Mouse (Mus musculus) layer of hippocampus, adult 18-20 months (tissue): ENCODE data around the gene Prr5l. TPM values are rescaled to one million over a fixed set of nuclear protein-coding genes. Genes with fewer than 3 reads are reported as not detected.
"Not testable (repeated sequence)": the region's sequence is repeated elsewhere in the genome, so short reads cannot be mapped to it uniquely, and the experiment has no call there.

Experiments used
- DNase-seq, 2 experiments: peaks; one replicate each; pipeline ENCODE4 v3.0.0; 2022; ENCODE audit warnings: low spot score in 2 of 2
- total RNA-seq, 2 experiments: library from RNA; stranded (reverse); gene quantifications; 2 replicates each; pipeline ENCODE4 v1.2.3; 2021

Prr5l gene
- total RNA-seq, 2 experiments from 2014 or later = 8.3 to 9.8 TPM

GRCm38 (mm10) chr2:101781357-101781777, 101.5 kb downstream of the Prr5l start:
- DNase-seq = no peak

- no peak for DNase-seq
These were observed 104.7 kb downstream of the Prr5l start for GRCm38 (mm10) chr2:101778080-101778479.

DNA sequence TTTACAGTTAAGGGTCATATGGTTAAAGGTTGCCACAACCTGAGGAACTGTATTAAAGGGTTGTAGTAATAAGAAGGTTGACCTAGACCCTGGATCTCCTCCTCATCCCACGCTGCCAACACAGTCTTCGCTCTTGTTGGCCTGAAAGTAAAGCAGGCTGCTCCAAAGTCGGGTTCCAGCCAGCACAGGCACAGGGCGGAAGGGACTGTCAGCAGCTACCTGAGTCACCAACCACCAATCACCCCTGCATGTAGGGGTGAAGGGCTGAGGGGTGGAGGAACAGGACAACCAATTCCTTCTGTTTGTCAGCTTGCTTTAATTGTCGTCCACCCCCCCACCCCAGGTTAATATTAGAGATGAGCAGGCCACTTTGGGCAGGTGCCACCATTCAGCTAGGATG, 119.3 kb downstream of the Prr5l start:
- DNase-seq = no peak

GRCm38 (mm10) chr2:101762955-101763386, 119.9 kb downstream of the Prr5l start:
- DNase-seq = no peak

DNA sequence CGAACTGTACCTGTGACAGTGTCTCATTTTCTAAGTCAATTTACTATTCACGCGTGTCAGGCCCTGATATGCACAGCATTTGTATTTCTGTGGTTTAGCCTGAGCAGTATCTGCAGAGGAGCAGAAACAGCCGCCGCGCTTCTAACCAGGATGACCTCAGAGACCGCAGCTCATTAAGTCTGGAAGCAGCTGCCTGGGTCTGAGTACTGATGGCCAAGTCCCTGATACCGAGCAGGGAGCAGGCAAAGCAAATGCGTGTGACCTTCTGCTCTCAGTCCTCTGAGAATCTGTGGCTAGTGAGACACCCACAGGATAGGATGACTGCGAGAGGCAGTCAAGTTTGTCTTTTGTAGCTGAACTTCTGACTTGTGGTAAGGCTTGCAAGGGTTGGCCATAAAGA, 120.4 kb downstream of the Prr5l start:
- no peak for DNase-seq

GRCm38 (mm10) chr2:101761898-101762297, 120.9 kb downstream of the Prr5l start:
- no peak for DNase-seq

DNA sequence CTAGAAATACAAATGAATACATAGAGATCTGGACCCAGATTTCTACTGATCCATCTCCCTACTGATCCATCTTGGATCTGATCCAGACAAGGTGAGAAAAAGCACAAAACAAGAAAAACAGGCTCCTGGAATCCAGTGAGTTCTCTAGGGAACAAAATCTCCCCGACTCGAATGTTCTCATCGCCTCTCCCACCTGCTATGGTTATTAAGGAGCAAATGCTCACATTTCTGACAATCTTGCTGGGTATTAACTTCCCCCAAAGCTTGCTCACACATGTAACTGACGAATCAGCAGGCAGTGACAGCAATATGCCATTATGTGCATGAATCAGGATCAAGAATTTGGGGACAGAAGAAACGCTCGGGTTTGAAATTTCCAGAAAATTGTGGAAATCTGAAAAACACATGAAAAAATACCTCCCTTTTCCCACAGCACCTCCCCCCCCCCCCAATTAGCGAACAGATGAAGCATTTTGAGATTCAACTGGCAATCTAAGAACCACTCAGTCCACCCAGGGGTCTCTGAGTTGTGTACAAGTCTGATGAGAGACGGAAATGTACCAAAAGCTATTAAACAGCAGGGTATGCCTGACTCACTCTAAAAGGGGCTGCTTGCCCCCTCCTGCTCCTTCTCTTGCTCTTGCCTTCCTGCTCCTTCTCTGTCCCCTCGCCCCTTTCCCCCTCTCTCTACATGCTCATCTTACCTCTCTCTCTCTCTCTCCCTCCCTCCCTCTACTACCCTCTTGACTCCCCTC, 123.1 kb downstream of the Prr5l start:
- peak in 1 of 2 experiments; percentile 45 for DNase-seq

GRCm38 (mm10) chr2:101757806-101758205, 125.0 kb downstream of the Prr5l start:
- DNase-seq = no peak

DNA sequence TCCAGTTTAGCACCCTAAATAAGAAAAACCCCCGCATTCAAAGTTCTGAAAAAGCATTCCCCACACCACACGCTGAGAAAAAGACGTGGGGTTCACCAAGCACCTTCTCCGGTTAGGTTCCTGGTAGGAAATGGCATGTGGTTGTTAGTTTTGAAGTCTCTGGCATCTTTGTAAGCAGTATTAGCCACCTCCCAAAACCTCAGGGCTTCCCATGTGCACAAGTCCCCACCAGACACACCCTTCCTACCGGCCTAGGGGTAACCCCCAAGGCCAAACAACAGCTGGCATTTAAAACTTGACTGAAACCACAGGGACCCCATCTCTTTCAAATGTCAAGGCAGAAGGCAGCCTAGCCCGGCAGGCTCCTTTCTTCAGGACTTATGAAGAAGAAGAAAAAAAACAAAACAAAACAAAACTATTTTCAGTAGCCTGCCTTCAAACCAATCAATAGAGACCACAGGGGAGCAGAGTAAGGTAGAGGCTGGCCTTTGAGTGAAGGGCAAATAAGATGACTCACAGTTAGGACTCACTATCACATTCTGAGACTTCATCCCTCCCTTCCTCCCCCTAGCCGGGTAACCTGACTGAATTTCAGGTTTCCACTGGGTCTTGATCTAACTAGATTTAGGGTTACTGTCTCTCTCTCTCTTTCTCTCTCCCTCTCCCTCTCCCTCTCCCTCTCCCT, 126.6 kb downstream of the Prr5l start:
- no peak for DNase-seq

GRCm38 (mm10) chr2:101754939-101755555, 127.8 kb downstream of the Prr5l start:
- no peak for DNase-seq

- no peak for DNase-seq
These were observed 128.4 kb downstream of the Prr5l start for GRCm38 (mm10) chr2:101754428-101754827.

DNA sequence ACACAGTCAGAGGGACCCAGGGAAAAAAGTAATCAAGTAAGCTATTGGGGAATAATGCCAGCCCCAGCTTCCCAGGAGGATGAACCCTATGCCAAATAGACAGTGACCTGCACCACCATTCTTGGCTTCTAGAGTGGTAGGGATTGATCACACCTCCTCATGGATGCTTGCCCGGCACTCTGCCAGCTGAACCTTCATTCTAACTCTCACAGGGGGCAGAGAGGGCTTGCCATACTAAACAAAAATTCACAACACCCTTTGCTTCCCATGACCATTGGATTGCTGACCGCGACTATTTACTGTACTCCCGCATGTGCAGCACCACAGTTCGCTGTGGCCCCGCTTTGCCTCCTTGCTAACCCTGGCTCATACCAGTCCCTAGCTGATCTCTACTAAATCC, 129.8 kb downstream of the Prr5l start:
- no peak for DNase-seq

DNA sequence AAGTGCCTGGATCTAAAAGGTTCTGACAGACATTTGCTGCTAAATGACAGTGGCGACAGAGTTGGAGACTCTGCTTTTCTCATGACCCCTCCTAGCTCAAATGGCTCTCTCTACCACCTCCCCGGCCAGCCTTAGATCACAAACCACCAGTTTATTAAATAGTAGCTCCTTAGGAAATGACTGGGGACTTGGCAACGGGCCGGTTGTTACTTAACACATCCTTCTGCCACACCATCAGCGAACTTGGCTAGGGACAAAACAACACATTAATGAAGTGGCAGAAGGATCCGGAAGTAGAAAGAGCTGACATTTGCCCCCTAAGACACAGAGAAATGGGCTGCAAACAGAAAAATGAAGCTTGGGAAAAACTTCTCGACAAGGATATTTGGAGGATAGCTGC, 130.4 kb downstream of the Prr5l start:
- no peak for DNase-seq

DNA sequence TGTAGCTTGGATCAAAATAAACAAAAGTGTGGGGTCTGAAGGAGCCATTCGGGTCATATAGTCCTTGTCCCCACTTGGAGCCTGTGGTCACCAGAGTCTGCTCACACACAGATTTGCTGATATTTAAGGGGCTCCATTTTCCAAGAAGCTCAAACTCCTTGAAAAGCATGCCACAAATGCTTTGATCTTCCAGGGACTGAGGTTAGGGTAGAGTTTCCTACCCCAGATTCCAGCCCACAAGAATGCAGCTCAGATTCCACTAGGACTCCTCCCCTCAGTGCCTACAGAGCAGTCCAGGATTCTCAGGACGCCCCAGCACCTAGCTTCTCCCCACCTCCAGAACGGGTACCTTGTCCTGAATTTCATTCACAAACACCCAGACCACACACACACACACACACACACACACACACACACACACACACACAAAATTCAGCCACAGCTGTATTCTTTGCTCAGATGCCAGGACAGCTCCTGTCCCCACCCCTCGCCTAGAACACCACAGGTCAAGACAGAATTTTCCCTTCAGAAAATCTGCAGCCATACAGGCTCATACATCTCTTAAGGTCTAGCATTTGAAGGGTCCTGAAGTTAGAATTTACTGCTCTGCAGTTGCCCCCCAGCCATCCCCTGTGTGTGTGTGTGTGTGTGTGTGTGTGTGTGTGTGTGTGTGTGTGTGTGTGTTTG, 131.4 kb downstream of the Prr5l start:
- DNase-seq = no peak

DNA sequence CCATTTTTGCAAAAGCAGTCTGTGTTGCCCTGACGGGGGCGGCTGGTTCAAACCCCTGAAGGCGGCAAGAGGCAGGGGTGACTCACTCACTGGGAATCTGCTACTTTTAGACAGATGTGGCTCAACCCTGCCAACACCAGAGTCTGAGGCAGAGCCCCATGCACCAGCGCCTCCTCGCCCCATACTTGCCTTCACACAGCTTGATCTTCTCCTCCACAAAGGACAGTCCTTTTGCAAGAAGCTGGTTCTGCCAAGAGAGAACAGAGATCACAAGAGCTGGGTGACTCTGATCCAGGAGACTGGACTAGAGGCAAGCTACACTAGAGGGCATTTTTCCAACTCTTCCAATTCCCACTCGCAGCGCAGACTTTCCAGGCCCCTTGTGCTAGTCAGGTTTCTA, 136.3 kb downstream of the Prr5l start:
- no peak for DNase-seq

DNA sequence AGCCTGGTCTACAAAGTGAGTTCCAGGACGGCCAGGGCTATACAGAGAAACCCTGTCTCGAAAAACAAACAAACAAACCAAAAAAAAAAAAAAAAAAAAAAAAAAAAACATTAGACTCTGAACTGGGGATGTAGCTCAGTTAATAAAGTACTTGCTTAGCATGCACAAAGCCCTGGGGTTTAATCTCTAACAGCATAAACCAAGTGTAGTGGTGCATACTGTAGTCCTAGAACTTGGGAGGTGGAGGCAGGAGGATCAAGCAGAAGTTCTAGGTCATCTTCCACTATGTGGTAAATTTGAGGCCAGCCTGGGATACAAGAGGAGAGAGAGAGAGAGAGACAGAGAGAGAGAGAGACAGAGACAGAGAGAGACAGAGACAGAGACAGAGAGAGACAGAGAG, 137.2 kb downstream of the Prr5l start:
- not testable (repeated sequence) for DNase-seq

DNA sequence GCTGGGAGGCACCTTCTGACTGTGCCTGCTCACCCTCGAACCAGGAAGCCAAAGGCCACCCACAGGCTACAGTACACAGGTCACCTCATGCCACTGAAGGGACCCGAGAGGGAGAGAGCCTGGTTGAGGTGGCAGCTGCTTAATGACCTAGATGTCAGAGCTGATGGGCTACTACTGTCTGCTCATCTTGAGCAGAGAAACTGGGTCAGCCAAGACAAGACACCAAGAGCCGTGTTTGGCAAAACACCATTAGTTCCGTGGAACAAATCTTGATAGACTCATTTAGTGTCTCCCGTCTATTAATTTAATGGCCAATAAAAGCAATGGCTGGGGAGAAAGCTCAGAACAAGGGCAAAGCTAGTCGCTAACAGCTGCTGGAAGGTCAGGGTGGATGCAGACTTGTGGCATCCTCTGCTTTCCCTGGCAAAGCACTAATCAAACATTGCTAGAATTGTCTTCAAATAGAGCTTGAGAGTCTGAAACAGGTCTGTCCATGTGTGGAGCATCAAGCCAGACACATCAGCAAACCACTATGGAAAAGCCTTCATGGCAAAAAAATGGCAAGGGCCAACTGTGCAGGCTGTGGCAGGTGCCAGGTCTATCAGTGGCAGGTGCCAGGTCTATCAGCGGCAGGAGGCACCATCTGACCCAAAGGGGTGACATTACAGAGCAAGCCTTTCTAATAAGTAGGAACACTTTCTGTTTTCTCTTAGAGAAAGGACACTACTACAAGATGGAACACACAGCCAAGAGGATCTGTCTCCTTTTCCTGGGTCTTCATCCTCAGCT, 140.6 kb downstream of the Prr5l start:
- DNase-seq = no peak

DNA sequence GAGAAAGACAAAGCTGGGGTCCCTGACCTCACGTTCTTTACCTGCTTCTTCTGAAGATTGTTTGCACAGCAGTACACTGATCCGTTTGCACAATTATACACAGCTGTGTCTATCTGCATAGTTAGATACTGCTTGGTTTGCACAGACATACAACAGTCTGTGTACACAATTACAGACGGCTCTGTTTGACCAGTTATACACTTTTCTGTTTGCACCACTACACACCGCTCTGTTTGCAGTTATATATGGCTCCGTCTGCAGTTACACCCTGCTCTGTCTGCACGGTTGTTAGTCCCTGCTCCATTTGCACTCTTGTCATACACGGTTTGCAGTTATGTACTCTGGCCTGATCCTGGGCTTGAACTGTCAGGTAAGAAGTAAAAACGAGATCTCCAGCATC, 141.2 kb downstream of the Prr5l start:
- no peak for DNase-seq

DNA sequence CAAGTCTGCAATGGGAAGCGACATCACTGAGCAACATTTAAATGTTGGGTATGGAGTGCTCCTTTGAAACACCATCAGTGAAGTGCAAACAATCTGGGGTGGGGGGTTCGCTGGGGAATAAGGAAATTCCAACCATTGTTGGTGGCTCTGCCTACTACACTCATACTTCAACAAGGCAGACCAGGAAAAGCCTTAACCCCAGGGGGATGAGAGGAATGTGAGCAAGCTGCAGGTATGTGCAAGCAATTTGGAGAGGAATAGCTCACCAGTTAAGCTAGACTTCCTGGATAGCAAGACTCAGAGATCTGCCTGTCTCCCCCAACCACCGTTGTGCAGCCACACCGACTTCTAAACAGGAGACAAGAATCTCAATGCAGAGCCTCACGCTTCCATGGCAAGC, 142.9 kb downstream of the Prr5l start:
- no peak for DNase-seq

DNA sequence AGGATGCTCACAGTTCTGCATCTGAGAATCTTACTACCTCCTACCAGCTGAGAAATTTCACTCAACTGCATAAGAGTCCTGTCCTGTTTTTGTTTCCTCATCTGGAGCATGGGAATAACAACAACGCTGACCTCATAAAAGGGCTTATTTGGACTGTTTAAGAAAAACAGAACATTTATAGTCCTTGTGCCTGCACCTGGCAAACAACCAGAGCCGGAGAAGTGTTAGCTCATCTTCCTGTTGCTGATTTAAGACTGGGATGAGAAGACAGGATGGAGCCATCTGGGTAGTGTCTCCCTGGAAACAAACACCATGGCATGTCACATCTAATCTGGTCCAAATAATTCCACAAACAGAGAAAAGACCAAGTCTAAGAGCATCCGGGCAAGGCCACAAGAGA, 149.3 kb downstream of the Prr5l start:
- DNase-seq = peak; percentile 19 to 21

GRCm38 (mm10) chr2:101732777-101733210, 150.0 kb downstream of the Prr5l start:
- DNase-seq = no peak
